13 mouse cellular contexts compared by ENCODE assay signal in the genomic region with DNA sequence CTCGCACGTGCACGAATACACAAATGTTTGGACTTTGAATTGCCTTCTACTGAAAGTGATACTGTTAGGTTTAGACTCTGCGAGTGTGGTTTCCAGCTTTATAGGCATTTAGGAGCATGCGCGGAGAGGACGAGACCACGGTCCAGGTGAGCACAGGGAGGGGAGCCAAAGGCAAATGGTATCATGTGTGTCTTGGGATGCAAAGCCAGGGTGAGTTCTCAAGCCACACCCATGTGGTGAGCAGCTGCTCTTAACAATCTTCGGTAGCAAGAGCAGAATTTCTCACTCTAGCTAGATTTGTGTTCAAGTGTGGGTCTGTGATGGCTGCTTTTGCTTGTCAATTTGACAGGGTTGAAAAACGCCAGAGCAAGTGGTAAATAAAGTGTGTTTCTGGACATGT.
"Had no signal": no experiment of that assay in that cellular context is flagged by ENCODE, and none has a peak within 500 bp of the region (broad histone marks: within the 10 kb centered on the region; RNA-seq: fewer than 3 reads in every experiment).

No protein-coding gene starts in this region.

- H3K27me3 ChIP-seq: midbrain, embryonic 12.5 days; neural tube, embryonic 12.5 days; stomach, embryonic 15.5 days had no signal

- H3K4me1 ChIP-seq: neural tube, embryonic 12.5 days; stomach, embryonic 15.5 days had no signal

- H3K4me3 ChIP-seq: midbrain, embryonic 10.5 days; midbrain, embryonic 12.5 days; neural tube, embryonic 12.5 days; stomach, embryonic 15.5 days had no signal

- H3K4me2 ChIP-seq: lung, embryonic 14.5 days; midbrain, embryonic 12.5 days; neural tube, embryonic 12.5 days; stomach, embryonic 15.5 days had no signal

- DNase-seq: lung, adult 18-20 months; lung, embryonic 14.5 days; lung, postnatal 10 days; lung, postnatal 4 days; right cerebral cortex, postnatal 14 days; thymus, adult 2 months; thymus, postnatal 25 days; thymus, postnatal 4 days had no signal

- H3K36me3 ChIP-seq: midbrain, embryonic 10.5 days; midbrain, embryonic 12.5 days; neural tube, embryonic 12.5 days; stomach, embryonic 15.5 days had no signal

- H3K27ac ChIP-seq: midbrain, embryonic 10.5 days; midbrain, embryonic 12.5 days; neural tube, embryonic 12.5 days; stomach, embryonic 15.5 days; stomach, postnatal 0 days had no signal
